Mouse (Mus musculus): ENCODE measurements around the gene Cyb5rl. TPM values are rescaled to one million over a fixed set of nuclear protein-coding genes. Genes with fewer than 3 reads are reported as not detected.

Cyb5rl gene
- polyA plus RNA-seq (2015; fragmentation: Nextera tagmentation; extraction: Ambion mirVana), result 4.4 and 4.7 TPM in 2 replicates

GRCm38 (mm10) chr4:107066252-107067124, at the start of gene Cyb5rl, which contains the start of gene Mrpl37:
TSS of gene Cyb5rl (plus strand) at chr4:107066988.
TSS of gene Mrpl37 (minus strand) at chr4:107066868.
- peak within 1 kb of the TSS; percentile 69; the same call in 1 of the 2 replicates for H3K27ac ChIP-seq (ENCODE audit: low read depth, low read length)
- WGBS, result under 1% methylated on average over 60 of the region's 60 CpGs

GRCm38 (mm10) chr4:107017257-107017656, 49.5 kb upstream of the Cyb5rl start:
- H3K4me3 ChIP-seq (ENCODE audit: low read length), result no peak overlapping the region
- H3K9me3 ChIP-seq (ENCODE audit: control insufficient read depth, low read length), result no peaks in the 10 kb centered on the region
- no peak overlapping the region for H3K27ac ChIP-seq (ENCODE audit: low read depth, low read length)
- H3K4me2 ChIP-seq (ENCODE audit: low read length), result no peak overlapping the region
- H3K27me3 ChIP-seq (replicated peaks; ENCODE audit: control insufficient read depth, insufficient read depth, low read length), result no peaks in the 10 kb centered on the region
- H3K36me3 ChIP-seq (ENCODE audit: control insufficient read depth, insufficient read depth, low read length), result no peaks in the 10 kb centered on the region
- peaks cover 53% of the 10 kb centered on the region for H3K4me1 ChIP-seq (ENCODE audit: control insufficient read depth, insufficient read depth, low read depth, low read length)
- ATAC-seq, result no peak
- no peak overlapping the region for H3K9ac ChIP-seq (ENCODE audit: low read depth, low read length)

More at GRCm38 (mm10) chr4:107066252-107067124, at the start of gene Cyb5rl, which contains the start of gene Mrpl37:
- Histone ChIP-seq H3K4me3 (ENCODE audit: low read length) (peak within 1 kb of the TSS; percentile 88), H3K4me2 (ENCODE audit: low read length) (peak within 1 kb of the TSS; percentile 98), H3K36me3 (ENCODE audit: control insufficient read depth, insufficient read depth, low read length) (peaks cover 16% of the 10 kb centered on the region), H3K4me1 (ENCODE audit: control insufficient read depth, insufficient read depth, low read depth, low read length) (peaks cover 15% of the 10 kb centered on the region), H3K9ac (ENCODE audit: low read depth, low read length) (peak within 1 kb of the TSS; percentile 91), H3K27me3 (replicated peaks; ENCODE audit: control insufficient read depth, insufficient read depth, low read length) (no peaks in the 10 kb centered on the region), H3K9me3 (ENCODE audit: control insufficient read depth, low read length) (no peaks in the 10 kb centered on the region)
- peak; percentile 100 for ATAC-seq

GRCm38 (mm10) chr4:107018521-107018920, 48.3 kb upstream of the Cyb5rl start:
- Histone ChIP-seq H3K9me3 (ENCODE audit: control insufficient read depth, low read length) (no peaks in the 10 kb centered on the region), H3K9ac (ENCODE audit: low read depth, low read length) (no peak overlapping the region), H3K27ac (ENCODE audit: low read depth, low read length) (no peak overlapping the region; the same call in 1 of the 2 replicates), H3K4me3 (ENCODE audit: low read length) (no peak overlapping the region), H3K4me2 (ENCODE audit: low read length) (no peak overlapping the region), H3K27me3 (replicated peaks; ENCODE audit: control insufficient read depth, insufficient read depth, low read length) (no peaks in the 10 kb centered on the region), H3K36me3 (ENCODE audit: control insufficient read depth, insufficient read depth, low read length) (no peaks in the 10 kb centered on the region), H3K4me1 (ENCODE audit: control insufficient read depth, insufficient read depth, low read depth, low read length) (peaks cover 61% of the 10 kb centered on the region)
- ATAC-seq, result no peak
- 53% methylated on average over 3 of the region's 3 CpGs for WGBS

GRCm38 (mm10) chr4:107019027-107019426, 47.8 kb upstream of the Cyb5rl start:
- no peak overlapping the region for H3K4me2 ChIP-seq (ENCODE audit: low read length)
- peak overlapping the region; percentile 51; the same call in 1 of the 2 replicates for H3K27ac ChIP-seq (ENCODE audit: low read depth, low read length)
- no peaks in the 10 kb centered on the region for H3K27me3 ChIP-seq (replicated peaks; ENCODE audit: control insufficient read depth, insufficient read depth, low read length)
- WGBS, result 22% methylated on average over 7 of the region's 7 CpGs
- 0 out of 2 replicates have a peak overlapping the region, but pooled peaks have one; percentile 33 for H3K9ac ChIP-seq (ENCODE audit: low read depth, low read length)
- no peak for ATAC-seq
- H3K4me1 ChIP-seq (ENCODE audit: control insufficient read depth, insufficient read depth, low read depth, low read length), result peaks cover 61% of the 10 kb centered on the region
- H3K9me3 ChIP-seq (ENCODE audit: control insufficient read depth, low read length), result no peaks in the 10 kb centered on the region
- no peaks in the 10 kb centered on the region for H3K36me3 ChIP-seq (ENCODE audit: control insufficient read depth, insufficient read depth, low read length)
- H3K4me3 ChIP-seq (ENCODE audit: low read length), result no peak overlapping the region

- Histone ChIP-seq H3K27me3 (replicated peaks; ENCODE audit: control insufficient read depth, insufficient read depth, low read length) (no peaks in the 10 kb centered on the region), H3K4me1 (ENCODE audit: control insufficient read depth, insufficient read depth, low read depth, low read length) (peaks cover 63% of the 10 kb centered on the region), H3K4me2 (ENCODE audit: low read length) (no peak overlapping the region), H3K9ac (ENCODE audit: low read depth, low read length) (no peak overlapping the region), H3K4me3 (ENCODE audit: low read length) (no peak overlapping the region), H3K9me3 (ENCODE audit: control insufficient read depth, low read length) (no peaks in the 10 kb centered on the region), H3K27ac (ENCODE audit: low read depth, low read length) (no peak overlapping the region), H3K36me3 (ENCODE audit: control insufficient read depth, insufficient read depth, low read length) (no peaks in the 10 kb centered on the region)
- 62% methylated on average over 5 of the region's 5 CpGs for WGBS
- no peak for ATAC-seq
Measured at GRCm38 (mm10) chr4:107020287-107021000, 46.3 kb upstream of the Cyb5rl start.

- Histone ChIP-seq H3K36me3 (ENCODE audit: control insufficient read depth, insufficient read depth, low read length) (no peaks in the 10 kb centered on the region), H3K27ac (ENCODE audit: low read depth, low read length) (0 out of 2 replicates have a peak overlapping the region, but pooled peaks have one; percentile 6), H3K9ac (ENCODE audit: low read depth, low read length) (no peak overlapping the region), H3K27me3 (replicated peaks; ENCODE audit: control insufficient read depth, insufficient read depth, low read length) (no peaks in the 10 kb centered on the region), H3K4me2 (ENCODE audit: low read length) (no peak overlapping the region), H3K4me3 (ENCODE audit: low read length) (no peak overlapping the region), H3K9me3 (ENCODE audit: control insufficient read depth, low read length) (no peaks in the 10 kb centered on the region), H3K4me1 (ENCODE audit: control insufficient read depth, insufficient read depth, low read depth, low read length) (peaks cover 59% of the 10 kb centered on the region)
- no peak for ATAC-seq
- 61% methylated on average over 3 of the region's 3 CpGs for WGBS
Measured at GRCm38 (mm10) chr4:107021464-107021863, 45.3 kb upstream of the Cyb5rl start.

- ATAC-seq, result no peak
- 81% methylated on average over 7 of the region's 7 CpGs for WGBS
- no peaks in the 10 kb centered on the region for H3K27me3 ChIP-seq (replicated peaks; ENCODE audit: control insufficient read depth, insufficient read depth, low read length)
- H3K9ac ChIP-seq (ENCODE audit: low read depth, low read length), result no peak overlapping the region
- no peak overlapping the region for H3K27ac ChIP-seq (ENCODE audit: low read depth, low read length)
- H3K4me2 ChIP-seq (ENCODE audit: low read length), result no peak overlapping the region
- H3K4me1 ChIP-seq (ENCODE audit: control insufficient read depth, insufficient read depth, low read depth, low read length), result peaks cover 28% of the 10 kb centered on the region
- H3K4me3 ChIP-seq (ENCODE audit: low read length), result no peak overlapping the region
- no peaks in the 10 kb centered on the region for H3K36me3 ChIP-seq (ENCODE audit: control insufficient read depth, insufficient read depth, low read length)
- no peaks in the 10 kb centered on the region for H3K9me3 ChIP-seq (ENCODE audit: control insufficient read depth, low read length)
Measured at GRCm38 (mm10) chr4:107024899-107025298, 41.9 kb upstream of the Cyb5rl start.

GRCm38 (mm10) chr4:107025369-107025768, 41.4 kb upstream of the Cyb5rl start:
- Histone ChIP-seq H3K36me3 (ENCODE audit: control insufficient read depth, insufficient read depth, low read length) (no peaks in the 10 kb centered on the region), H3K4me3 (ENCODE audit: low read length) (no peak overlapping the region), H3K27me3 (replicated peaks; ENCODE audit: control insufficient read depth, insufficient read depth, low read length) (no peaks in the 10 kb centered on the region), H3K4me2 (ENCODE audit: low read length) (no peak overlapping the region), H3K27ac (ENCODE audit: low read depth, low read length) (no peak overlapping the region), H3K9me3 (ENCODE audit: control insufficient read depth, low read length) (no peaks in the 10 kb centered on the region), H3K9ac (ENCODE audit: low read depth, low read length) (no peak overlapping the region), H3K4me1 (ENCODE audit: control insufficient read depth, insufficient read depth, low read depth, low read length) (peaks cover 27% of the 10 kb centered on the region)
- ATAC-seq, result no peak
- WGBS, result 59% methylated on average over 5 of the region's 5 CpGs

- Histone ChIP-seq H3K27me3 (replicated peaks; ENCODE audit: control insufficient read depth, insufficient read depth, low read length) (no peaks in the 10 kb centered on the region), H3K4me3 (ENCODE audit: low read length) (no peak overlapping the region), H3K4me1 (ENCODE audit: control insufficient read depth, insufficient read depth, low read depth, low read length) (peaks cover 22% of the 10 kb centered on the region), H3K27ac (ENCODE audit: low read depth, low read length) (peak overlapping the region; percentile 57; the same call in 1 of the 2 replicates), H3K36me3 (ENCODE audit: control insufficient read depth, insufficient read depth, low read length) (no peaks in the 10 kb centered on the region), H3K4me2 (ENCODE audit: low read length) (no peak overlapping the region), H3K9me3 (ENCODE audit: control insufficient read depth, low read length) (no peaks in the 10 kb centered on the region), H3K9ac (ENCODE audit: low read depth, low read length) (no peak overlapping the region)
- WGBS, result 54% methylated on average over 8 of the region's 8 CpGs
- ATAC-seq, result no peak
Measured at GRCm38 (mm10) chr4:107026451-107026850, 40.3 kb upstream of the Cyb5rl start.

Measured in hindbrain, embryonic 16.5 days (tissue).